Mouse (Mus musculus) gastrocnemius, postnatal 25 days (tissue): ENCODE data around the gene Taf5l. TPM values are rescaled to one million over a fixed set of nuclear protein-coding genes. Genes with fewer than 3 reads are reported as not detected.
"Not testable (repeated sequence)": the region's sequence is repeated elsewhere in the genome, so short reads cannot be mapped to it uniquely, and the experiment has no call there.

Source experiments
- DNase-seq: peaks from one replicate; pipeline ENCODE4 v3.0.0; 2022
- total RNA-seq, 2 experiments: library from RNA; stranded (reverse); gene quantifications; 1 replicate in 1 of 2; 2 replicates in 1 of 2; pipeline ENCODE4 v1.2.3; 2021

The Taf5l gene
- total RNA-seq, 2 experiments from 2014 or later: 10.5 to 11.0 TPM

GRCm38 (mm10) chr8:124014299-124014698 lies 6.9 kb downstream of the Taf5l start:
- DNase-seq: not testable (repeated sequence)

- DNase-seq: no peak
These were observed 9.1 kb downstream of the Taf5l start for GRCm38 (mm10) chr8:124011989-124012586.

- no peak for DNase-seq
These were observed 9.6 kb downstream of the Taf5l start for GRCm38 (mm10) chr8:124011580-124011979.

GRCm38 (mm10) chr8:124007829-124008228 lies 13.4 kb downstream of the Taf5l start:
- no peak for DNase-seq

GRCm38 (mm10) chr8:124002546-124003108 lies 18.6 kb downstream of the Taf5l start:
- no peak for DNase-seq

- peak; percentile 56 for DNase-seq
These were observed 21.6 kb downstream of the Taf5l start for GRCm38 (mm10) chr8:123999568-123999967.

GRCm38 (mm10) chr8:123993997-123994396 lies 27.2 kb downstream of the Taf5l start:
- DNase-seq: no peak

GRCm38 (mm10) chr8:123993597-123993996 lies 27.6 kb downstream of the Taf5l start:
- DNase-seq: no peak

GRCm38 (mm10) chr8:123992587-123992986 lies 28.6 kb downstream of the Taf5l start:
- DNase-seq: no peak

GRCm38 (mm10) chr8:123990277-123991049 lies 30.7 kb downstream of the Taf5l start:
- DNase-seq: no peak

GRCm38 (mm10) chr8:123989128-123989527 lies 32.1 kb downstream of the Taf5l start:
- no peak for DNase-seq

GRCm38 (mm10) chr8:123988605-123989038 lies 32.6 kb downstream of the Taf5l start:
- DNase-seq: no peak

GRCm38 (mm10) chr8:123982826-123983400 lies 38.3 kb downstream of the Taf5l start, which contains the start of gene Abcb10:
TSS of gene Abcb10 (minus strand) at chr8:123983122.
- peak; percentile 94 for DNase-seq

- peak; percentile 19 for DNase-seq
These were observed 38.9 kb downstream of the Taf5l start for GRCm38 (mm10) chr8:123982291-123982793.

GRCm38 (mm10) chr8:123981674-123982073 lies 39.5 kb downstream of the Taf5l start:
- DNase-seq: no peak

- DNase-seq: no peak
These were observed 41.0 kb downstream of the Taf5l start for GRCm38 (mm10) chr8:123980239-123980638.

- DNase-seq: no peak
These were observed 42.3 kb downstream of the Taf5l start for GRCm38 (mm10) chr8:123978926-123979325.

GRCm38 (mm10) chr8:123978166-123978838 lies 42.9 kb downstream of the Taf5l start:
- no peak for DNase-seq

- DNase-seq: no peak
These were observed 43.7 kb downstream of the Taf5l start for GRCm38 (mm10) chr8:123977499-123977898.

- DNase-seq: no peak
These were observed 47.7 kb downstream of the Taf5l start for GRCm38 (mm10) chr8:123973495-123973894.

- no peak for DNase-seq
These were observed 54.3 kb downstream of the Taf5l start for GRCm38 (mm10) chr8:123966896-123967295.

- DNase-seq: no peak
These were observed 59.8 kb downstream of the Taf5l start for GRCm38 (mm10) chr8:123961371-123961770.
